Mouse (Mus musculus): ENCODE measurements around the gene Clstn2. TPM values are rescaled to one million over a fixed set of nuclear protein-coding genes. Genes with fewer than 3 reads are reported as not detected.

Clstn2 gene
- total and polyA plus RNA-seq, 2 experiments from 2014 or later: 10.1 to 51.6 TPM

DNA sequence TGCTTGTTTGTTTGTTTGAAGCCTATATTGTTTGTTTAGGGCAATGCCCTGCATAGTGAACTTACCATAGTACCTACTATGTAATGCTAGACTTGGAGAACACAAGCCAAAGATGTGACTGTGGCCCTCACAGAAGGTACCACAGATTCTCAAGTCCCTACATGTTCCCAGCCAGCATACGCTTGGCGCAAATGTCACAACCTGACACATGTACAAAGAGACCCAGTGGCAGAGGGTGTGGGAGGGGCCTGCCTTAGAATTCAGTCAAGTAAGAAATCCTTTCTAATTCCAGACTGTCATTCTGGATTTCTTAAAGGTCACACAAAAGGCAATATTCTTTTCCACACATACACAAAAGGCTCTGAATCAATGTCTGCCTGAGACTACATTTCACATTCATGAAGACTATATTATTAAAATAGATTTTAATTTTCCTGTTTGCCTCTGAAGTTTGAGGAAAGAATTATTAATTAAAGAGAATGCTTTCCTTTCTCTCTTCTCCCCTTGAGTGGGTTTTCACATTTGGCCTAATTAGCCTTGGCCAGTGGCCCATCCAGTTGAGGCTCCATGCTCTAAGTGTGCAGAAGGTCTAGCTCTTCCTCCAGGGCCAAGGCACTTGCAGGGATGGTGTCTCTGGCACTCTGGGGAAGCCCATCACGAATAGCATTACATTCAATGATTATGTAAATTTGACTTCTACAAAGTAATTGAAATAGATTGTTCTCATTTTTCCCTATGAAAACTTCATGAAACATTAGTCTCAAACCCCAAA is 305.1 kb downstream of the Clstn2 start:
- no peak for TF ChIP-seq CTCF (IDR thresholded peaks at IDR 0.05; ENCODE audit: low read depth)
- ATAC-seq (no peak), DNase-seq (ENCODE audit: low spot score) (peak; percentile 20)
- H3K27ac ChIP-seq: no peak overlapping the region
- no peak overlapping the region for H3K4me3 ChIP-seq (ENCODE audit: low read length)
- H3K4me2 ChIP-seq (ENCODE audit: low read depth, low read length): no peak overlapping the region
- 0 out of 2 replicates have a peak, but pooled peaks cover 3% of the 10 kb centered on the region for H3K4me1 ChIP-seq (ENCODE audit: insufficient read depth, low read length)
- 59% methylated on average over 3 of the region's 3 CpGs for WGBS
- H3K27me3 ChIP-seq (ENCODE audit: insufficient read depth, low read length): no peaks in the 10 kb centered on the region
- no peaks in the 10 kb centered on the region for H3K36me3 ChIP-seq (ENCODE audit: insufficient read depth, low read length)
- H3K9ac ChIP-seq (replicated peaks; ENCODE audit: low read length): no peak overlapping the region
- H3K9me3 ChIP-seq (ENCODE audit: low read length): no peaks in the 10 kb centered on the region

DNA sequence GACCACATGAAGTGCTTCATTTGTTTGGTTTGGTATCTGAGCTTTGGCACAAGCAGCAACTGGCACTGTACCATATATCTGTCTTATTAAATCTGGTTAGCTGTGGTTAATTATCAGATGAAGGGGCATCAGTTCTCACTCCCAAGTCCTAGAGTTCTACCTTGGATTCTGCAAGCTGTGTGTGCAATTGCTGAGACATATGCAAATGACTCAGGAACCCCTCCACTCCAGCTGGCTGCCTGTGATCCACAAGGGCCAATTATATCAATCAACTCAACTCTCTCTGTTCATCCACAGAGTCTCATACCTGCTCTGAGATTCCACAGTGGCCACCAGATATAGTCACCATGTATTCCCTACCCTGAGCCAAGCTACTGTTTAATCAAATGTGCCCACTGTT is 315.3 kb downstream of the Clstn2 start:
- ATAC-seq (no peak), DNase-seq (ENCODE audit: low spot score) (peak; percentile 23)
- Histone ChIP-seq H3K27me3 (ENCODE audit: insufficient read depth, low read length) (no peaks in the 10 kb centered on the region), H3K27ac (no peak overlapping the region), H3K4me2 (ENCODE audit: low read depth, low read length) (no peak overlapping the region), H3K36me3 (ENCODE audit: insufficient read depth, low read length) (no peaks in the 10 kb centered on the region), H3K9me3 (ENCODE audit: low read length) (no peaks in the 10 kb centered on the region), H3K9ac (replicated peaks; ENCODE audit: low read length) (no peak overlapping the region), H3K4me3 (ENCODE audit: low read length) (no peak overlapping the region), H3K4me1 (ENCODE audit: insufficient read depth, low read length) (no peaks in the 10 kb centered on the region)
- TF ChIP-seq CTCF (IDR thresholded peaks at IDR 0.05; ENCODE audit: low read depth): no peak

DNA sequence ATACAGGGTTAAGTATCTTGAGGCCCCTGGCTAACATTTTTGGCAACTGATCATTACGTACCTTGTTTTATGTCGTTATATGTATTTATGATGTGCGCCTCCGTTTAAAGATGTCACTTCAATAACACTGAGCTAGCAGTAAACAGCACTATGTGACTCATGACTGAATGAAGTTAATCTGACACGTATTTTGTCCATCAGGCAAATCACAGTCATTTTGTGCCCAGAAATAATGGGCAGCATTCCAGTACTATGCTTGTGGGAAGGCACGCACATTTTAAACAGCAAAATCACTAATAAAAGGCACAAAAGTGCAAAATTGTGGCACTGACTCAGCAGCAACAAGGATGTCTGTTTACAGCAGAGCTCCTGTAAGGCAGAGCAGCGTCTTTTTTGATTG is 316.0 kb downstream of the Clstn2 start:
- no peak overlapping the region for H3K9ac ChIP-seq (replicated peaks; ENCODE audit: low read length)
- TF ChIP-seq CTCF (IDR thresholded peaks at IDR 0.05; ENCODE audit: low read depth): no peak
- no peaks in the 10 kb centered on the region for H3K27me3 ChIP-seq (ENCODE audit: insufficient read depth, low read length)
- no peak overlapping the region for H3K27ac ChIP-seq
- no peaks in the 10 kb centered on the region for H3K4me1 ChIP-seq (ENCODE audit: insufficient read depth, low read length)
- H3K36me3 ChIP-seq (ENCODE audit: insufficient read depth, low read length): no peaks in the 10 kb centered on the region
- ATAC-seq: no peak
- WGBS: 49% methylated on average over 7 of the region's 7 CpGs
- no peak overlapping the region for H3K4me3 ChIP-seq (ENCODE audit: low read length)
- DNase-seq (ENCODE audit: low spot score): peak; percentile 39
- H3K4me2 ChIP-seq (ENCODE audit: low read depth, low read length): no peak overlapping the region
- no peaks in the 10 kb centered on the region for H3K9me3 ChIP-seq (ENCODE audit: low read length)

- 96% methylated on average over 3 of the region's 3 CpGs for WGBS
- Histone ChIP-seq H3K9ac (replicated peaks; ENCODE audit: low read length) (no peak overlapping the region), H3K36me3 (ENCODE audit: insufficient read depth, low read length) (no peaks in the 10 kb centered on the region), H3K4me1 (ENCODE audit: insufficient read depth, low read length) (no peaks in the 10 kb centered on the region), H3K27me3 (ENCODE audit: insufficient read depth, low read length) (no peaks in the 10 kb centered on the region), H3K4me2 (ENCODE audit: low read depth, low read length) (no peak overlapping the region), H3K4me3 (ENCODE audit: low read length) (no peak overlapping the region), H3K27ac (no peak overlapping the region), H3K9me3 (ENCODE audit: low read length) (no peaks in the 10 kb centered on the region)
- no peak for TF ChIP-seq CTCF (IDR thresholded peaks at IDR 0.05; ENCODE audit: low read depth)
- no peak for ATAC-seq
- DNase-seq (ENCODE audit: low spot score): no peak
Measured at GRCm38 (mm10) chr9:97712888-97713287, 320.1 kb downstream of the Clstn2 start.

GRCm38 (mm10) chr9:97703901-97704503 is 329.0 kb downstream of the Clstn2 start:
- Histone ChIP-seq H3K9ac (replicated peaks; ENCODE audit: low read length) (no peak overlapping the region), H3K36me3 (ENCODE audit: insufficient read depth, low read length) (no peaks in the 10 kb centered on the region), H3K27me3 (ENCODE audit: insufficient read depth, low read length) (no peaks in the 10 kb centered on the region), H3K4me1 (ENCODE audit: insufficient read depth, low read length) (0 out of 2 replicates have a peak, but pooled peaks cover 2% of the 10 kb centered on the region), H3K27ac (no peak overlapping the region), H3K9me3 (ENCODE audit: low read length) (no peaks in the 10 kb centered on the region), H3K4me3 (ENCODE audit: low read length) (no peak overlapping the region), H3K4me2 (ENCODE audit: low read depth, low read length) (no peak overlapping the region)
- 53% methylated on average over 4 of the region's 4 CpGs for WGBS
- no peak for TF ChIP-seq CTCF (IDR thresholded peaks at IDR 0.05; ENCODE audit: low read depth)
- ATAC-seq (peak; percentile 15; the same call in 1 of the 2 replicates), DNase-seq (ENCODE audit: low spot score) (no peak)

DNA sequence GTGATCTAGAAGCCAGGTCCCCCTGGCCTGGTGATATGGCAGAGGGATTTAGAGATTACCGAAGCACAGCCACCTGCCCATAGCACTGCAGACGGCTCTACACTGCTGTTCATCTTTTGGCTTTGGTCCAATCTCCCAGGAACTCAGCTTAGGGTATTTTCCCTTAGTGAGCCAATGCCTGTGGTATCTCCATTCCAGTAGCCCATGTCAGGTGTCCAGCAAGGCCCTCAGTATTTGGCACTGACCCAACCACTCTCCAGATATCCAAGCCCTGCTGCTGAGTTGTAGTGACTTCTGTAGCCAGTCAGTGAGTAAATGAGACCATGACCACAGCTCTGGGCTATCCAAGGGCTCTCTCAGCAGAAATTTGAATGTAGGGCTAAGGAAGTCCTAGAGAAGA is 330.0 kb downstream of the Clstn2 start:
- Histone ChIP-seq H3K36me3 (ENCODE audit: insufficient read depth, low read length) (no peaks in the 10 kb centered on the region), H3K9me3 (ENCODE audit: low read length) (no peaks in the 10 kb centered on the region), H3K27ac (no peak overlapping the region), H3K27me3 (ENCODE audit: insufficient read depth, low read length) (no peaks in the 10 kb centered on the region), H3K4me3 (ENCODE audit: low read length) (no peak overlapping the region), H3K9ac (replicated peaks; ENCODE audit: low read length) (no peak overlapping the region), H3K4me1 (ENCODE audit: insufficient read depth, low read length) (0 out of 2 replicates have a peak, but pooled peaks cover 2% of the 10 kb centered on the region), H3K4me2 (ENCODE audit: low read depth, low read length) (no peak overlapping the region)
- no peak for TF ChIP-seq CTCF (IDR thresholded peaks at IDR 0.05; ENCODE audit: low read depth)
- WGBS: 41% methylated on average over 2 of the region's 2 CpGs
- peak; percentile 39 for DNase-seq (ENCODE audit: low spot score)
- 0 out of 2 replicates have a peak, but pooled peaks have one; percentile 21 for ATAC-seq

DNA sequence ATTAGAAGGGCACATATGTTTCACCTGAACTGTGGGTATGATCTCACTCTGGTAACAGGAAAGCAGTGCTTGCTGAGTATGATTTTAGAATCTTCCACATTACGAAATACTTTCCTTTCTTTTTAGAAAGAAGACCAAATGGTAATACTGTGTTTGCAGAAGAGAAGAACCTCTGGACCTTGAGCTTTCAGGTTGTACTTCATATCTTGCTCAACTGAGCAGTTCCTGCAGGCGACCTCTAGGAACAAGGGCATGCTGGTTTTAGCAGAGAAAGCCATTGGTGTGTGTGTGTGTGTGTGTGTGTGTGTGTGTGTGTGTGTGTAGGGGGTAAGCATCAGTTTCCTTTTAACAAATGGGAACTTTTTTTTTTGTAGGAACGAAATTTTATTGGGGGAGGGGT is 333.0 kb downstream of the Clstn2 start:
- WGBS: 93% methylated on average over 3 of the region's 3 CpGs
- DNase-seq (ENCODE audit: low spot score): no peak

More for the DNA sequence above, 333.0 kb downstream of the Clstn2 start:
- Histone ChIP-seq H3K27me3 (ENCODE audit: insufficient read depth, low read length) (no peaks in the 10 kb centered on the region), H3K4me3 (ENCODE audit: low read length) (no peak overlapping the region), H3K4me1 (ENCODE audit: insufficient read depth, low read length) (0 out of 2 replicates have a peak, but pooled peaks cover 2% of the 10 kb centered on the region), H3K4me2 (ENCODE audit: low read depth, low read length) (no peak overlapping the region), H3K9ac (replicated peaks; ENCODE audit: low read length) (no peak overlapping the region), H3K9me3 (ENCODE audit: low read length) (no peaks in the 10 kb centered on the region), H3K36me3 (ENCODE audit: insufficient read depth, low read length) (no peaks in the 10 kb centered on the region), H3K27ac (no peak overlapping the region)
- no peak for ATAC-seq
- TF ChIP-seq CTCF (IDR thresholded peaks at IDR 0.05; ENCODE audit: low read depth): no peak
